Mouse (Mus musculus): Measurements from ENCODE around the gene Cnn1. TPM values are rescaled to one million over a fixed set of nuclear protein-coding genes. Genes with fewer than 3 reads are reported as not detected.

Cnn1 gene
- polyA plus RNA-seq, 1 experiment from 2014 or later = 0.80 TPM

DNA sequence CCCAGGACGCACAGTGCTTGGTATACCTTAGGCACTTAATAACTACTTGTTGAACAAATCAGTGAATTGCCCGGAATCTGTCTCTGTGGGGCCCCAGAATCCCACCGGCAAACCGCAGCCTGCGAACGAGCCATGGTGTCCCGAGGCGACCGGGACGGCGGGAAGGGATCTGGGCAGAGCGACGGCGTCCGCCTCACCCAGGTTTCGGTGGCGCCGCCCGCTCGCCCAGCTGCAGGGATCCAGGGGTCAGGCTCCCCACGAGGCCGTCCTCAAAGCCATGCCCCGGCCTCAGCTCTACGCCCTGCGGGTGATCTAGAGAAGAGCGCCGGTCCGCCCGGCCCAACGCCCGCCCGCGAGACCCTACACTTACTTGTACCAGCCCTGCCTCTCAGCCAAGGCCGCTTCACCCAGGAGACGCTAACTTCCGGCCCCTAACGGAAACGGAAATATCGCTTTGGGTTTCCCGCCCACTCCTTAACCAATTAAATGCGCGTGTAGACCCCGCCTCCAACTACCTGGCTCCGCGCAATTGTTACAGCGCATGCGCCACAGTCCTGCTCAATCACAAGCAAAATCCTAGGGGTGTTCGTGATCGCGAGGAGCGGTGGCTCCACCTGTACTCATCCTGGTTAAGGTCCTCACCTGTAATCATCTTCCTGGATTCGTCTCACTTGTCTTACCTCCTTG is 17.9 kb downstream of the Cnn1 start, which contains the start of gene Elof1:
Gene Elof1, minus strand, starts transcription at position 433 of the 687 bp plus-strand sequence.
- peak within 1 kb of the TSS; percentile 89 for H3K9ac ChIP-seq
- peak within 1 kb of the TSS; percentile 79 for H3K27ac ChIP-seq
- H3K4me3 ChIP-seq = peak within 1 kb of the TSS; percentile 82
- ATAC-seq = peak; percentile 89
- peaks cover 29% of the 10 kb centered on the region for H3K36me3 ChIP-seq
- H3K4me1 ChIP-seq = peaks cover 47% of the 10 kb centered on the region
- WGBS (ENCODE audit: insufficient replicate concordance) = under 1% methylated on average over 52 of the region's 52 CpGs
- no peaks in the 10 kb centered on the region for H3K9me3 ChIP-seq (replicated peaks)
- peak within 1 kb of the TSS; percentile 82 for H3K4me2 ChIP-seq
- H3K27me3 ChIP-seq (replicated peaks) = no peaks in the 10 kb centered on the region

DNA sequence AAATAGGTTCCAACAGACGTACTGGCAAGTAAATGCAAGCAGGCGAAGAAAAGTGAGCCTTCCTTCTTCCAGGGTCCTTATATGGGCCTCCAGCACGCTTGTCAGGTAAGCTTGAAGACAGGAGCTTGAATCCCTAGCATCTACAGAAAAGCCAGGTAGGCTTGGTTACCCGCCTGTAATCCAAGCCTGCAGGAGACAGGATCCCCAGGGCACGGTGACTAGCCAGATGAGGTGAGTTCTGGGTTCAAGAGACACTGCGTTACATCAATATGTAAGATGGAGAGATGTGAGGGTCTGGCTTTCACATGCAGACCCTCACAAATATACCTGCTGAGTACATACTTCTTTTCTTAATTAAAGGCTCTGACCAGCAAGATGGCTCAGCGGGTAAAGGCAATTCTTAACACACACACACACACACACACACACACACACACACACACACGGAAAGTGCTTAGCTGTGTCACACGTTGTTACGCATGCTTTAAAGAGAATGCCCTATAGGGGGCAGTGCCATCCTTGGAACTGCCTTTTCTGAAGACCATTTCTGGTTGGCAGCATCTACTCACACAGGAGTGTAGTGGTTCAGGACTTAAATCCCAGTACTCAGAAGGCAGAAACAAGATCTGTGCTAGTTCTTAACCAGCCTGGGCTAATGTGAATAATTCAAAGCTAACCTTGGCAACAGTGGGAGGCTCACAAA is 18.9 kb downstream of the Cnn1 start:
- H3K4me3 ChIP-seq = peak overlapping the region; percentile 82
- ATAC-seq = no peak; the same call in 1 of the 2 replicates
- 37% methylated on average over 10 of the region's 10 CpGs for WGBS (ENCODE audit: insufficient replicate concordance)
- 0 out of 2 replicates have a peak overlapping the region, but pooled peaks have one; percentile 66 for H3K9ac ChIP-seq
- peaks cover 57% of the 10 kb centered on the region for H3K4me1 ChIP-seq
- H3K27ac ChIP-seq = peak overlapping the region; percentile 55
- H3K36me3 ChIP-seq = peaks cover 19% of the 10 kb centered on the region
- H3K4me2 ChIP-seq = peak overlapping the region; percentile 82
- no peaks in the 10 kb centered on the region for H3K27me3 ChIP-seq (replicated peaks)
- H3K9me3 ChIP-seq (replicated peaks) = no peaks in the 10 kb centered on the region

DNA sequence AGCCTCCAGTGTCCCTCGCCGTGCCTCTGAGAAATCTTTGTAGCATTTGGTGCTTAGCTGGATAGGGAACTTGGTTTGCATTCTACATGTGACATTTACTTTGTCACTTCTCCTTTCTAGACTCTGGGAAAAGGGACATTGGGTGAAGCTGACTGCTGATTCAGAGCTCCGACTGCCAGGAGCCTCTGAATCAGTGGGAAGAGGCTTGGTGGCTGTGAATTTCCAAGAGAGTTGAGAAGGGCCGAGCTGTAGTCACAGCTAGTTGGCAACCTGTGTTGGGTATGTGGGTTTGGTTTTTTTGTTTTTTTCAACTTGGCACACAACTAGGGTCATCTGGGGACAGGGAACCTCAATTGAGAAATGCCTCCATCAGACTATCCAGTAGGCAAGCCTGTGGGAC is 20.5 kb downstream of the Cnn1 start:
- Histone ChIP-seq H3K27me3 (replicated peaks) (no peaks in the 10 kb centered on the region), H3K4me2 (no peak overlapping the region), H3K36me3 (peaks cover 3% of the 10 kb centered on the region; the same call in 1 of the 2 replicates), H3K4me3 (no peak overlapping the region), H3K27ac (no peak overlapping the region), H3K9ac (no peak overlapping the region), H3K9me3 (replicated peaks) (no peaks in the 10 kb centered on the region), H3K4me1 (peaks cover 72% of the 10 kb centered on the region)
- 82% methylated on average over 4 of the region's 4 CpGs for WGBS (ENCODE audit: insufficient replicate concordance)
- no peak for ATAC-seq

DNA sequence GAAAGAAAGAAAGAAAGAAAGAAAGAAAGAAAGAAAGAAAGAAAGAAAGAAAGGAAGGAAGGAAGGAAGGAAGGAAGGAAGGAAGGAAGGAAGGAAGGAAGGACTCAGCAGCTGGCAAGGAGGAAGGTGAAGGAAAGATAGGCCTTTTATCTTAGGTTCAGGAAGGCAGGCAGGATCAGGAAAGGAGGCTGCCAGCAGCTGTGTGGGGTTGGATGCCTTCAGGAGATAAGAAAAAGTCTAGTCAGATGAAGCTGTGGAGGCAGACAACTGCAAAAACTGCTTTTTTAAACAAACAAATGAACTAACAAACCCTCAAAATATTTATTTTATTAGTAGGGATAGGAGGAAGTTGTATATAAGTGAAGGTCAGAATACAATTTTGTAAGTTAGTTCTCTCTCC is 22.5 kb downstream of the Cnn1 start:
- H3K4me3 ChIP-seq = no peak overlapping the region
- H3K27me3 ChIP-seq (replicated peaks) = no peaks in the 10 kb centered on the region
- H3K9me3 ChIP-seq (replicated peaks) = no peaks in the 10 kb centered on the region
- peak; percentile 63; the same call in 1 of the 2 replicates for ATAC-seq
- peak overlapping the region; percentile 39 for H3K9ac ChIP-seq
- peaks cover 17% of the 10 kb centered on the region for H3K36me3 ChIP-seq
- peak overlapping the region; percentile 30 for H3K4me2 ChIP-seq
- peak overlapping the region; percentile 84 for H3K27ac ChIP-seq
- H3K4me1 ChIP-seq = peaks cover 72% of the 10 kb centered on the region

DNA sequence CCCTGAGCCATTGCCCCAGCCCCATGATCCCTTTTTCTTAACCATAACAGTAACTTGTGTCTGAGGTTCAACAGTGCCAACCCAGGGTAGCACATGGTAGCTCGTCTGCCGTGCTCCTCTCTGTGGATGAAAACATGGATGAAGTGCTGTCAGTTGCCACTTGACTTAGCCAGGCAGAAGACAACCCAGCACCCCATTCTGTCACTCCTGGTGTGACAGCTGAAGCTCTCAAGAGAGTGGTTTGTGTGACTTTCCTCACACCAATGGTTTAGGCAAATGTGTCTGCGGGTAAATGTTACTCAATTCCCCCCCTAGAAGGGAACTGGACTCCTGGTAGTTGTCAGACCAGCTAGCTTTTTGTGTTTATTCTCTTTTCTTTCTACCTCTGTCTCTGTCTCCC is 23.0 kb downstream of the Cnn1 start:
- Histone ChIP-seq H3K9ac (peak overlapping the region; percentile 39), H3K4me2 (peak overlapping the region; percentile 30), H3K27me3 (replicated peaks) (no peaks in the 10 kb centered on the region), H3K4me1 (peaks cover 72% of the 10 kb centered on the region), H3K36me3 (peaks cover 22% of the 10 kb centered on the region), H3K9me3 (replicated peaks) (no peaks in the 10 kb centered on the region), H3K27ac (peak overlapping the region; percentile 84), H3K4me3 (no peak overlapping the region)
- no peak for ATAC-seq
- 75% methylated on average over 3 of the region's 3 CpGs for WGBS (ENCODE audit: insufficient replicate concordance)

DNA sequence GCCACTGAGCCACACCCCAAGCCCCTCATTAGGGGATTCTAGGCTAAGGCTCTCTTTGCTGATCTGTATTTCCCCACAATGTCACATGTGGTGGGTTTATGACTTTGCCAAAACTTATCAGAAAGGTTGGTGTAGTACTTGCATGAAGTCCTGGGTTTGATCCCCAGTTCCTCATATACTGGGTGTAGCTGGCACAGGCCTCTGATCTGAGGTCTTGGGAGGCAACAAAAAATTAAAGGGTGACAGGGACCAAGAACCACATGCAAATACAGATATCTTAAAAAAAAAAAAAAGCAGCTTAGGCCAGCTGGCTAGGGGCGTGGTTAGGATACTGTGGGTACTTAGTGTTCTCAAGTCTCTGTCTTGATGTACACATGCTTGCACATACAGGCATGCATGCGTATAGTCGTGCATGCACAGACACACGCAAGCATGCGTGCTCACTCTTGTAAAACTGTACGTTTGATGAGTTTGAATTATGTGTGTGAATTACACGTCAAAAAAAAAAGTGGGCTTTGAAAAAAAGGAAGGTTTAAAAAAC is 24.1 kb downstream of the Cnn1 start:
- Histone ChIP-seq H3K27me3 (replicated peaks) (no peaks in the 10 kb centered on the region), H3K4me1 (peaks cover 62% of the 10 kb centered on the region), H3K27ac (peak overlapping the region; percentile 84), H3K36me3 (peaks cover 33% of the 10 kb centered on the region), H3K9ac (no peak overlapping the region), H3K4me2 (no peak overlapping the region), H3K9me3 (replicated peaks) (no peaks in the 10 kb centered on the region), H3K4me3 (no peak overlapping the region)
- ATAC-seq = peak; percentile 33; the same call in 1 of the 2 replicates
- 70% methylated on average over 7 of the region's 7 CpGs for WGBS (ENCODE audit: insufficient replicate concordance)

DNA sequence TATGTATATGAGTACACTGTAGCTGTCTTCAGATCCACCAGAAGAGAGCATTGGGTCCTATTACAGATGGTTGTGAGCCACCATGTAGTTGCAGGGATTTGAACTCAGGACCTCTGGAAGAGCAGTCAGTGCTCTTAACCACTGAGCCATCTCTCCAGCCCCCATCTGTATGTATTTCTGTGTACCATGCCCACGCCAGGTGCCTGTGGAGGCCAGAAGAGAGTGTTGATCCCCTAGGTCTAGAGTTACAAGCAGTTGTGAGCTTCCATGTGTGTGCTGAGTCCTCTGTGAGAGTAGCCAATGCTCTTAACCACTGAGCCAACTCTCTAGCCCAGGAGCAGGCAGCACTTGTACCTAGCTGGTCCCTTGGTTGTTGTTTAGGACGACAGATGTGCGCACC is 25.2 kb downstream of the Cnn1 start:
- H3K9me3 ChIP-seq (replicated peaks) = no peaks in the 10 kb centered on the region
- no peak for ATAC-seq
- 82% methylated on average over 3 of the region's 3 CpGs for WGBS (ENCODE audit: insufficient replicate concordance)

DNA sequence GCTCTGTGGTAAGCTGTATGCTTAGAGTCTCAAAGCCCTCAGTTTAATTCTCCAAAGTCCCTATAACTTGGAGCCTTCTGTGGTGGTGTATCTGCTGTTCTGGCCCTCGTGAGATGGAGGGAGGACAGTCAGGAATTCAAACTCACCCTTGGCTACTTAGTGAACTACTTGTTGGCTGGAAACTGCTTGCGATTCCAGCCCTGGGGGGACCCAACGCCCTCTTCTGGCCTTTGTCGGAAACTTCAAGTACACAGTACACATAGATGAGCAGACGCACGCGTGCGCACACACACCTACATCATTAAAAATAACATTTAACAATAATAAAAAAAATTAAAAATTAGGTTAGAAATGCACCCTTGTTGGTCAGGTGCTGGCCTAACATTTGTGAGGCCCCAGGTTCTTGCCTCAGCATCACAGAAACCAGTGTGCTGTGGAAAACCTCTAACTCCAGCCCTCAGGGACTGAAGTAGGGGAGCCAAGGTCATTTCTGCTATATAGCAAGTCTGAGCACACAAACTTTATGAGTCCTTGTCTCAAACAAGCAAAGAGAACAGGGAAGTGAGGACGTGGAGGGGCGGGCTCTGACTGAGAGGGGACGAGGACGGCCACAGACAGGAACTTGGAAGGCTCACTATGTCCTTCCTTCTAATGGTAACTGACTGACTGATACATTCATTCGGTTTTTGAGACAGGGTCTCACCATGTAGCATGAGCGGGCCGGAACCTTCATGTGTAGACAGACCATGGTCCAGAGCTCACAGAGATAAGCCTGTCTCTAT is 26.4 kb downstream of the Cnn1 start:
- 75% methylated on average over 15 of the region's 15 CpGs for WGBS (ENCODE audit: insufficient replicate concordance)
- ATAC-seq = no peak
- H3K4me3 ChIP-seq = no peak overlapping the region
- no peak overlapping the region for H3K4me2 ChIP-seq
- no peaks in the 10 kb centered on the region for H3K9me3 ChIP-seq (replicated peaks)
- H3K27me3 ChIP-seq (replicated peaks) = no peaks in the 10 kb centered on the region
- peaks cover 73% of the 10 kb centered on the region for H3K4me1 ChIP-seq
- peak overlapping the region; percentile 84; the same call in 1 of the 2 replicates for H3K27ac ChIP-seq
- no peak overlapping the region for H3K9ac ChIP-seq
- H3K36me3 ChIP-seq = peaks cover 56% of the 10 kb centered on the region

More for the DNA sequence above, 25.2 kb downstream of the Cnn1 start:
- H3K27ac ChIP-seq = peak overlapping the region; percentile 84
- peaks cover 67% of the 10 kb centered on the region for H3K4me1 ChIP-seq
- H3K4me3 ChIP-seq = no peak overlapping the region
- H3K4me2 ChIP-seq = no peak overlapping the region
- H3K27me3 ChIP-seq (replicated peaks) = no peaks in the 10 kb centered on the region
- H3K36me3 ChIP-seq = peaks cover 44% of the 10 kb centered on the region
- H3K9ac ChIP-seq = no peak overlapping the region

DNA sequence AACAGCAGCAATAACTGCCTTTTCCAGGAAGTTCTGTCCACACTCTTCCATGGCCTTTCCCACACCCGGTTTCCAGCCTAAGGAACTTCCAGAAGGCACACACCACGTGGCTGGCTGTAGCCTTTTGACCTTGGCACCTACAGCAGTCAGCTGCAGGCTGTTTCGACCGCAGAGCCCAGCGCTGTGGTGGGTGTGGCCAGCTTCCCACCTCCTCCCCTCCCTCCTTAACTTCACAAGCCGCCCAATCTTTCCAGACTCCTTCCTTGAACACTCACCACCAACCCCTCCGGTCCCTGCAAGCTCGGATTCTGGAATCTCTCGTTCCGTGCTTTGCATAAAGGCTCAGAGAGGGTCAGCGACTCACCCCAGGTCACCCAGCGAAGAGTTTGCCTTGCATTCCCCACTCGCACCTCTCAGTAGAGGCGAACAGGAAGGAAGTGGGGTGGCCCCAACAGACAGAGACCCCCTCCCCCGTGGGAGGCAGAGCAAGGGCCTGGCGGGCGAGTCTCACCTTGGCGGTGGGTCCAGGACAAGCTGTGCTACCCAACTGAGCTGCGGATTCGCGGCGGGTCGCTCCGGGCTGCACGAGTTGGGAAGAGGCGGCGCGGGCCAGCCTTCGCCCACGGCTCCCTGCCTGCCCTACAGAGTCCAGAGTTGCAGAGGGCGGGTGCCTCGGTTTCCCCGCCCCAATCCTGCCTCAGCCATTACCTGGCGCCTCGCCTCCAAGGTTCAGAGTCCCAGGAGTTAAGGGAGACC is 32.4 kb downstream of the Cnn1 start:
- Histone ChIP-seq H3K27ac (peak overlapping the region; percentile 98), H3K9ac (peak overlapping the region; percentile 80), H3K27me3 (replicated peaks) (no peaks in the 10 kb centered on the region), H3K9me3 (replicated peaks) (no peaks in the 10 kb centered on the region), H3K4me1 (peaks cover 76% of the 10 kb centered on the region), H3K4me3 (peak overlapping the region; percentile 69), H3K36me3 (peaks cover 68% of the 10 kb centered on the region), H3K4me2 (peak overlapping the region; percentile 98)
- ATAC-seq = peak; percentile 58
- 1% methylated on average over 35 of the region's 35 CpGs for WGBS (ENCODE audit: insufficient replicate concordance)

DNA sequence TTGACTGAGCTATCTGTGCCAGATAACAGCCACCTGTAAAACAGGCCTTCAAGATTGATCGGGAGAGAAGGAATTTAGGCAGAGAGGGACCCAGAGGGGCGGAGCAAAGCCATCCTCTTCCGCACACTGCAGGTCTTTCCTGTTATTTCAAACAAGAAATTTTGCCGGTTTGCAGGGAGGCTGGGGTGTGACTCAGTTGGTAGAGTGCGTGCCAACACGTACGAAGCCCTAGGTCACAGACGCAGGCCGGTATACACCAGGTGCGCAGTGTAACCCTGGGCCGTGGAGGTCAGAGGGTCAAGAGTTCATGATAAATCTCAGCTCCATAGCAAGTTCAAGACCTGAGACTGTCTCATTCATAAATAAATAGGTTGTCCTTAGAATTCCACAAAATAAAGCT is 33.2 kb downstream of the Cnn1 start:
- Histone ChIP-seq H3K27ac (peak overlapping the region; percentile 98), H3K4me1 (peaks cover 85% of the 10 kb centered on the region), H3K4me2 (peak overlapping the region; percentile 98), H3K9ac (peak overlapping the region; percentile 80), H3K36me3 (peaks cover 60% of the 10 kb centered on the region), H3K27me3 (replicated peaks) (no peaks in the 10 kb centered on the region), H3K4me3 (peak overlapping the region; percentile 69), H3K9me3 (replicated peaks) (no peaks in the 10 kb centered on the region)
- ATAC-seq = no peak
- 47% methylated on average over 11 of the region's 11 CpGs for WGBS (ENCODE audit: insufficient replicate concordance)

DNA sequence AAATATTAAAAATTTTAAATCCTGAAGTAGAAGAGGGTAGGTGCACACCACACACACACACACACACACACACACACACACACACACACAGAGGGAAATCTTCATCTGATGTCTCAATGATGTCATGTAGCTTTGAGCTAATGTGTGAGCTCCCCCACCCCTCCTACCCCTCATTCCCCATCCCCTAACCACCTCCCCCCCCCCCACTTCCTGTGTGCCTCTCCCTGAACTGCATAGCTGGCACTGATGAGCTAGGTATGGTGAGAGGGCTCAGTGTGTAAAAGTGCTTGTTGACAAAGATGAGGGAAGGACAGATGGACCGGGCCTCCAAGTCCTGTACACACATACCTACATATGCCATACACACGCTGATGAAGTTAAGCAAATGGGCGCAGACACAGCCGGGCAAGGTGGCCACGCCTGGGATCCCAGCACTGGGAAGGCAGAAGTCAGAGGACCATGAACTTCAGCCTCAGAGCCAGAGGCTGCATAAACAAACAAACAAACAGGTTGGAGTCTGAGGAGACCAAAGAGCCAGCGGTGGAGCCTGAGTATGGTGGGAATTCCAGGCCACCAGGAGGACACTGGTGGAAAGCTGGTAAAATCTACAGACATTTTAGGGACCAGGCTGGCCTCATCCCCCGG is 35.4 kb downstream of the Cnn1 start:
- H3K4me1 ChIP-seq = peaks cover 88% of the 10 kb centered on the region
- H3K9ac ChIP-seq = peak overlapping the region; percentile 80
- peak overlapping the region; percentile 69 for H3K4me3 ChIP-seq
- WGBS (ENCODE audit: insufficient replicate concordance) = 56% methylated on average over 7 of the region's 7 CpGs
- H3K27ac ChIP-seq = peak overlapping the region; percentile 98
- H3K27me3 ChIP-seq (replicated peaks) = no peaks in the 10 kb centered on the region
- H3K9me3 ChIP-seq (replicated peaks) = no peaks in the 10 kb centered on the region
- ATAC-seq = no peak
- H3K4me2 ChIP-seq = peak overlapping the region; percentile 98
- H3K36me3 ChIP-seq = peaks cover 38% of the 10 kb centered on the region

Measured in liver, embryonic 12.5 days (tissue).